Comparison of ENCODE assay signal across 18 mouse cellular contexts in the genomic region with DNA sequence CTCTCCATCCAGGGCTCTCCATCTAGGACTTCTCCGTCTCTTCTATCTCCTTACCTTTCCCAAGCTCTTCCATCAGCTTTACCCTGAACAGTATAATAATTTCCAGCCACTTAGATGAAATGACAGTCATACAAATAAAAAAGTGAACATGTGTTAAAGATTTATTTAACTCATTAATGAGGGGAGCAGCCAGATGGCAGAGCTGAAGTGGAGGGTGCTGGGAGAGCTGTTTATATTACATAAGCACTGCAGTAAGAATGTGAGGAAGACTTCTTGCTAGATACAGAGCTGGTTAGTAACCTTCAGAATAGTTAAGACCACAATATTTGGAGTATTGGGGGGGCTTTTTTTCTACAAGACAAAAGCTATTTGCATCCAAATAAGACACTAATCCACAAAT.
"Had no signal": no experiment of that assay in that cellular context is flagged by ENCODE, and none has a peak within 500 bp of the region (broad histone marks: within the 10 kb centered on the region; RNA-seq: fewer than 3 reads in every experiment).

No protein-coding gene starts in this region.

- H3K4me2 ChIP-seq: intestine, embryonic 15.5 days; kidney, embryonic 15.5 days; liver, embryonic 13.5 days; stomach, embryonic 15.5 days had no signal

- DNase-seq: kidney, adult 11 months; kidney, adult 8-10 months; kidney, postnatal 10 days; kidney, postnatal 36 days; liver, embryonic 13.5 days; lung, adult 2 months; lung, postnatal 14 days; lung, postnatal 4 days; midbrain, embryonic 14.5 days; right cerebral cortex, adult 18-20 months; right cerebral cortex, postnatal 14 days; right cerebral cortex, postnatal 4 days; thymus, adult 2 months; thymus, postnatal 25 days had no signal

- ATAC-seq: intestine, embryonic 15.5 days had no signal

- H3K9ac ChIP-seq: intestine, embryonic 15.5 days; kidney, embryonic 15.5 days; liver, embryonic 13.5 days; stomach, embryonic 15.5 days had no signal

- H3K27me3 ChIP-seq: intestine, embryonic 15.5 days; kidney, embryonic 15.5 days; liver, embryonic 13.5 days; stomach, embryonic 15.5 days had no signal

- H3K36me3 ChIP-seq: intestine, embryonic 15.5 days; kidney, embryonic 15.5 days; liver, embryonic 13.5 days; stomach, embryonic 15.5 days had no signal

- H3K4me1 ChIP-seq: liver, embryonic 13.5 days had no signal

- H3K9me3 ChIP-seq: intestine, embryonic 15.5 days; kidney, embryonic 15.5 days; liver, embryonic 13.5 days; stomach, embryonic 15.5 days had no signal

- H3K27ac ChIP-seq: intestine, embryonic 15.5 days; kidney, embryonic 15.5 days; left cerebral cortex, adult 2 months; liver, embryonic 13.5 days; stomach, embryonic 15.5 days had no signal

- H3K4me3 ChIP-seq: intestine, embryonic 15.5 days; kidney, embryonic 15.5 days; left cerebral cortex, adult 2 months; liver, embryonic 13.5 days; stomach, embryonic 15.5 days had no signal
